Mouse (Mus musculus) embryonic fibroblast, embryonic 13.5 days (primary cell): ENCODE data around the gene Akap2. TPM values are rescaled to one million over a fixed set of nuclear protein-coding genes. Genes with fewer than 3 reads are reported as not detected.

Source experiments
- H3K27ac ChIP-seq: 2 replicates; pipeline ENCODE4 v1.5.1; 2012; ENCODE audit warnings: low read length, control low read depth, inconsistent platforms; ENCODE audit not compliant: insufficient read depth
- H3K4me1 ChIP-seq: 2 replicates; pipeline ENCODE4 v1.6.1; 2011; ENCODE audit warnings: low read length; ENCODE audit not compliant: control insufficient read depth, insufficient read depth
- H3K4me3 ChIP-seq: 2 replicates; pipeline ENCODE4 v1.5.1; 2011; ENCODE audit warnings: mild to moderate bottlenecking, control low read depth, low read length; ENCODE audit not compliant: insufficient read depth
- CTCF ChIP-seq: IDR thresholded peaks from 2 replicates; pipeline ENCODE4 v1.5.1; 2011; ENCODE audit warnings: mild to moderate bottlenecking, control low read depth, low read length, moderate library complexity, borderline replicate concordance; ENCODE audit not compliant: insufficient read depth
- POLR2A ChIP-seq: IDR thresholded peaks from 2 replicates; pipeline ENCODE4 v1.6.1; 2011; ENCODE audit warnings: low read depth, mild to moderate bottlenecking, control low read depth, low read length, moderate library complexity
- polyA plus RNA-seq: library from polyadenylated mRNA; stranded (reverse); fragments of >200 nt; gene quantifications from 2 replicates; pipeline ENCODE4 v1.2.4, GENCODE M21; 2011; ENCODE audit warnings: low read depth; ENCODE audit not compliant: missing spikeins, insufficient read length

The Akap2 gene
- polyA plus RNA-seq, 1 experiment = 127 TPM

- TF ChIP-seq POLR2A = no peak
- no peak for TF ChIP-seq CTCF
- no peak overlapping the region for H3K4me3 ChIP-seq
- H3K27ac ChIP-seq = peak overlapping the region; percentile 66; the same call in 1 of the 2 replicates
- peaks cover 14% of the 10 kb centered on the region for H3K4me1 ChIP-seq
Observed at GRCm38 (mm10) chr4:57799297-57799696, 81.8 kb downstream of the Akap2 start.

- peaks cover 21% of the 10 kb centered on the region for H3K4me1 ChIP-seq
- no peak overlapping the region for H3K4me3 ChIP-seq
- TF ChIP-seq CTCF (no peak), POLR2A (no peak)
- no peak overlapping the region for H3K27ac ChIP-seq
Observed at GRCm38 (mm10) chr4:57801239-57801638, 83.8 kb downstream of the Akap2 start.

GRCm38 (mm10) chr4:57801986-57802385 is 84.5 kb downstream of the Akap2 start:
- TF ChIP-seq CTCF (no peak), POLR2A (no peak)
- Histone ChIP-seq H3K27ac (no peak overlapping the region), H3K4me3 (no peak overlapping the region), H3K4me1 (peaks cover 21% of the 10 kb centered on the region)

- no peak overlapping the region for H3K27ac ChIP-seq
- TF ChIP-seq POLR2A (no peak), CTCF (no peak)
- H3K4me3 ChIP-seq = no peak overlapping the region
- H3K4me1 ChIP-seq = peaks cover 17% of the 10 kb centered on the region
Observed at GRCm38 (mm10) chr4:57802411-57802810, 85.0 kb downstream of the Akap2 start.

GRCm38 (mm10) chr4:57804902-57805301 is 87.4 kb downstream of the Akap2 start:
- H3K4me1 ChIP-seq = peaks cover 7% of the 10 kb centered on the region
- TF ChIP-seq CTCF (no peak), POLR2A (no peak)
- H3K4me3 ChIP-seq = no peak overlapping the region
- peak overlapping the region; percentile 63 for H3K27ac ChIP-seq

GRCm38 (mm10) chr4:57809449-57809848 is 92.0 kb downstream of the Akap2 start:
- no peak overlapping the region for H3K4me3 ChIP-seq
- H3K4me1 ChIP-seq = peaks cover 7% of the 10 kb centered on the region
- TF ChIP-seq CTCF (no peak), POLR2A (no peak)
- H3K27ac ChIP-seq = no peak overlapping the region

GRCm38 (mm10) chr4:57812075-57812474 is 94.6 kb downstream of the Akap2 start:
- no peaks in the 10 kb centered on the region for H3K4me1 ChIP-seq
- TF ChIP-seq POLR2A (no peak), CTCF (no peak)
- H3K4me3 ChIP-seq = no peak overlapping the region
- H3K27ac ChIP-seq = no peak overlapping the region

- Histone ChIP-seq H3K27ac (no peak overlapping the region), H3K4me1 (no peaks in the 10 kb centered on the region)
- TF ChIP-seq CTCF = no peak
Observed at GRCm38 (mm10) chr4:57812916-57813575, 95.6 kb downstream of the Akap2 start.

GRCm38 (mm10) chr4:57813576-57813945 is 96.1 kb downstream of the Akap2 start:
- TF ChIP-seq CTCF = no peak
- TF ChIP-seq POLR2A = no peak
- no peak overlapping the region for H3K27ac ChIP-seq
- H3K4me3 ChIP-seq = no peak overlapping the region
- no peaks in the 10 kb centered on the region for H3K4me1 ChIP-seq

More at GRCm38 (mm10) chr4:57812916-57813575, 95.6 kb downstream of the Akap2 start:
- H3K4me3 ChIP-seq = no peak overlapping the region

- TF ChIP-seq CTCF (no peak), POLR2A (no peak)
- H3K4me3 ChIP-seq = no peak overlapping the region
Observed at GRCm38 (mm10) chr4:57815355-57815754, 97.9 kb downstream of the Akap2 start.

GRCm38 (mm10) chr4:57816146-57816545 is 98.7 kb downstream of the Akap2 start:
- TF ChIP-seq CTCF (no peak), POLR2A (no peak)
- Histone ChIP-seq H3K4me1 (no peaks in the 10 kb centered on the region), H3K27ac (no peak overlapping the region), H3K4me3 (no peak overlapping the region)

More at GRCm38 (mm10) chr4:57815355-57815754, 97.9 kb downstream of the Akap2 start:
- H3K4me1 ChIP-seq = no peaks in the 10 kb centered on the region
- H3K27ac ChIP-seq = no peak overlapping the region
